Mouse (Mus musculus): Measurements from ENCODE around the gene Camk2b. TPM values are rescaled to one million over a fixed set of nuclear protein-coding genes. Genes with fewer than 3 reads are reported as not detected.
A peak's percentile ranks its signal among the peaks of the same experiment; 100 is the strongest.

Gene Camk2b
- total and polyA plus RNA-seq, 2 experiments from 2014 or later, result 165 to 188 TPM

GRCm38 (mm10) chr11:6059162-6059561, 7.0 kb downstream of the Camk2b start:
- H3K27ac ChIP-seq, result no peak overlapping the region
- DNase-seq (ENCODE audit: low spot score) (no peak), ATAC-seq (no peak)
- no peak overlapping the region for H3K9ac ChIP-seq (replicated peaks; ENCODE audit: low read length)
- WGBS, result 95% methylated on average over 10 of the region's 10 CpGs
- H3K27me3 ChIP-seq (ENCODE audit: insufficient read depth, low read length), result no peaks in the 10 kb centered on the region
- no peak overlapping the region for H3K4me2 ChIP-seq (ENCODE audit: low read depth, low read length)
- peaks cover 7% of the 10 kb centered on the region; the same call in 1 of the 2 replicates for H3K4me1 ChIP-seq (ENCODE audit: insufficient read depth, low read length)
- no peak for TF ChIP-seq CTCF (IDR thresholded peaks at IDR 0.05; ENCODE audit: low read depth)
- no peaks in the 10 kb centered on the region for H3K36me3 ChIP-seq (ENCODE audit: insufficient read depth, low read length)
- no peak overlapping the region for H3K4me3 ChIP-seq (ENCODE audit: low read length)
- H3K9me3 ChIP-seq (ENCODE audit: low read length), result no peaks in the 10 kb centered on the region

- no peaks in the 10 kb centered on the region for H3K9me3 ChIP-seq (ENCODE audit: low read length)
- no peak overlapping the region for H3K4me2 ChIP-seq (ENCODE audit: low read depth, low read length)
- no peak overlapping the region for H3K9ac ChIP-seq (replicated peaks; ENCODE audit: low read length)
- no peaks in the 10 kb centered on the region for H3K27me3 ChIP-seq (ENCODE audit: insufficient read depth, low read length)
- DNase-seq (ENCODE audit: low spot score) (no peak), ATAC-seq (no peak)
- no peak overlapping the region for H3K27ac ChIP-seq
- no peak for TF ChIP-seq CTCF (IDR thresholded peaks at IDR 0.05; ENCODE audit: low read depth)
- H3K36me3 ChIP-seq (ENCODE audit: insufficient read depth, low read length), result no peaks in the 10 kb centered on the region
- 86% methylated on average over 8 of the region's 8 CpGs for WGBS
- no peak overlapping the region for H3K4me3 ChIP-seq (ENCODE audit: low read length)
- H3K4me1 ChIP-seq (ENCODE audit: insufficient read depth, low read length), result no peaks in the 10 kb centered on the region
Observed at GRCm38 (mm10) chr11:6053386-6053785, 12.8 kb downstream of the Camk2b start.

- Histone ChIP-seq H3K27ac (no peak overlapping the region), H3K4me2 (ENCODE audit: low read depth, low read length) (no peak overlapping the region), H3K9me3 (ENCODE audit: low read length) (no peaks in the 10 kb centered on the region), H3K4me3 (ENCODE audit: low read length) (no peak overlapping the region), H3K36me3 (ENCODE audit: insufficient read depth, low read length) (no peaks in the 10 kb centered on the region; the same call in 1 of the 2 replicates), H3K27me3 (ENCODE audit: insufficient read depth, low read length) (no peaks in the 10 kb centered on the region), H3K4me1 (ENCODE audit: insufficient read depth, low read length) (no peaks in the 10 kb centered on the region), H3K9ac (replicated peaks; ENCODE audit: low read length) (no peak overlapping the region)
- TF ChIP-seq CTCF (IDR thresholded peaks at IDR 0.05; ENCODE audit: low read depth), result no peak
- WGBS, result 45% methylated on average over 4 of the region's 4 CpGs
- DNase-seq (ENCODE audit: low spot score) (no peak), ATAC-seq (peak; percentile 47; the same call in 1 of the 2 replicates)
Observed at GRCm38 (mm10) chr11:6050066-6050560, 16.0 kb downstream of the Camk2b start.

- no peak for DNase-seq (ENCODE audit: low spot score)
- Histone ChIP-seq H3K36me3 (ENCODE audit: insufficient read depth, low read length) (no peaks in the 10 kb centered on the region; the same call in 1 of the 2 replicates), H3K4me3 (ENCODE audit: low read length) (no peak overlapping the region), H3K9me3 (ENCODE audit: low read length) (no peaks in the 10 kb centered on the region), H3K27ac (no peak overlapping the region), H3K4me1 (ENCODE audit: insufficient read depth, low read length) (no peaks in the 10 kb centered on the region), H3K9ac (replicated peaks; ENCODE audit: low read length) (no peak overlapping the region), H3K27me3 (ENCODE audit: insufficient read depth, low read length) (no peaks in the 10 kb centered on the region), H3K4me2 (ENCODE audit: low read depth, low read length) (no peak overlapping the region)
- ATAC-seq, result no peak
- 83% methylated on average over 9 of the region's 9 CpGs for WGBS
- no peak for TF ChIP-seq CTCF (IDR thresholded peaks at IDR 0.05; ENCODE audit: low read depth)
Observed at GRCm38 (mm10) chr11:6048208-6048607, 18.0 kb downstream of the Camk2b start.

GRCm38 (mm10) chr11:6038929-6039328, 27.2 kb downstream of the Camk2b start:
- H3K27ac ChIP-seq, result no peak overlapping the region; the same call in 1 of the 2 replicates
- no peaks in the 10 kb centered on the region for H3K9me3 ChIP-seq (ENCODE audit: low read length)
- H3K4me2 ChIP-seq (ENCODE audit: low read depth, low read length), result no peak overlapping the region
- H3K4me1 ChIP-seq (ENCODE audit: insufficient read depth, low read length), result peaks cover 7% of the 10 kb centered on the region; the same call in 1 of the 2 replicates
- H3K4me3 ChIP-seq (ENCODE audit: low read length), result no peak overlapping the region
- TF ChIP-seq CTCF (IDR thresholded peaks at IDR 0.05; ENCODE audit: low read depth), result no peak
- H3K27me3 ChIP-seq (ENCODE audit: insufficient read depth, low read length), result no peaks in the 10 kb centered on the region
- H3K36me3 ChIP-seq (ENCODE audit: insufficient read depth, low read length), result no peaks in the 10 kb centered on the region
- DNase-seq (ENCODE audit: low spot score) (no peak), ATAC-seq (no peak)
- 31% methylated on average over 7 of the region's 7 CpGs for WGBS
- H3K9ac ChIP-seq (replicated peaks; ENCODE audit: low read length), result no peak overlapping the region

- Histone ChIP-seq H3K9me3 (ENCODE audit: low read length) (no peaks in the 10 kb centered on the region), H3K4me2 (ENCODE audit: low read depth, low read length) (no peak overlapping the region), H3K4me3 (ENCODE audit: low read length) (no peak overlapping the region), H3K27ac (no peak overlapping the region), H3K36me3 (ENCODE audit: insufficient read depth, low read length) (no peaks in the 10 kb centered on the region), H3K27me3 (ENCODE audit: insufficient read depth, low read length) (no peaks in the 10 kb centered on the region), H3K4me1 (ENCODE audit: insufficient read depth, low read length) (peaks cover 7% of the 10 kb centered on the region; the same call in 1 of the 2 replicates), H3K9ac (replicated peaks; ENCODE audit: low read length) (no peak overlapping the region)
- TF ChIP-seq CTCF (IDR thresholded peaks at IDR 0.05; ENCODE audit: low read depth), result no peak
- ATAC-seq (0 out of 2 replicates have a peak, but pooled peaks have one; percentile 13), DNase-seq (ENCODE audit: low spot score) (no peak)
- WGBS, result 87% methylated on average over 7 of the region's 7 CpGs
Observed at GRCm38 (mm10) chr11:6037686-6038085, 28.5 kb downstream of the Camk2b start.

- no peak for TF ChIP-seq CTCF (IDR thresholded peaks at IDR 0.05; ENCODE audit: low read depth)
- no peak for DNase-seq (ENCODE audit: low spot score)
Observed at GRCm38 (mm10) chr11:6037198-6037597, 29.0 kb downstream of the Camk2b start.

More at GRCm38 (mm10) chr11:6037198-6037597, 29.0 kb downstream of the Camk2b start:
- Histone ChIP-seq H3K4me3 (ENCODE audit: low read length) (no peak overlapping the region), H3K4me2 (ENCODE audit: low read depth, low read length) (no peak overlapping the region), H3K36me3 (ENCODE audit: insufficient read depth, low read length) (no peaks in the 10 kb centered on the region), H3K27ac (no peak overlapping the region), H3K9me3 (ENCODE audit: low read length) (no peaks in the 10 kb centered on the region), H3K27me3 (ENCODE audit: insufficient read depth, low read length) (no peaks in the 10 kb centered on the region), H3K4me1 (ENCODE audit: insufficient read depth, low read length) (peaks cover 7% of the 10 kb centered on the region; the same call in 1 of the 2 replicates), H3K9ac (replicated peaks; ENCODE audit: low read length) (no peak overlapping the region)
- peak; percentile 18; the same call in 1 of the 2 replicates for ATAC-seq
- 66% methylated on average over 7 of the region's 7 CpGs for WGBS
